Mouse (Mus musculus): ENCODE results near the gene Ebf1.

DNA sequence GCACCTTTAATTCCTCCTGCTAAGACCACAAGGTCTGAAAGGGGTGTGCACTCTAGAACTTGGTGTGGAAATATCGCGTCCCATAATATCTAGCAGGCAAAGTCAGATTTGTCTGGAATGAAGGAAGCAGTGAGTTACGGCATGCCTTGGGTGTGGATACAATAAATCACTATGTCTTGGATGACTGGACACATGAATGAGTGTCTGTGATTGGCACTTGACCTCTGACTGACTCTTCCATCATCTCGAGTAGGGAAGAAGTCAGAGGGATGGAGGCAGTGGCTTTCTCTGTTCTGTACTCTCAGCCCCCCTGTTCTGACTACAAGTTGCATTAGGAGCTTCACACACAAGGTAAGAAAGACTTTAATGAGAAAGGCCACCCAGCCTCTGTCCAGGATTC lies 112.8 kb downstream of the Ebf1 start:
- TF ChIP-seq CTCF (IDR thresholded peaks at IDR 0.05; ENCODE audit: insufficient read depth, low read depth, low read length) (no peak), POLR2A (IDR thresholded peaks at IDR 0.05; ENCODE audit: insufficient read depth, low read depth, low read length) (no peak)

All from olfactory bulb, adult 2 months (tissue).